Mouse (Mus musculus): ENCODE data around the gene Tmem223.

Tmem223 gene

GRCm38 (mm10) chr19:8803204-8803780 lies 32.5 kb downstream of the Tmem223 start:
- no peak for DNase-seq (ENCODE audit: low spot score)

DNA sequence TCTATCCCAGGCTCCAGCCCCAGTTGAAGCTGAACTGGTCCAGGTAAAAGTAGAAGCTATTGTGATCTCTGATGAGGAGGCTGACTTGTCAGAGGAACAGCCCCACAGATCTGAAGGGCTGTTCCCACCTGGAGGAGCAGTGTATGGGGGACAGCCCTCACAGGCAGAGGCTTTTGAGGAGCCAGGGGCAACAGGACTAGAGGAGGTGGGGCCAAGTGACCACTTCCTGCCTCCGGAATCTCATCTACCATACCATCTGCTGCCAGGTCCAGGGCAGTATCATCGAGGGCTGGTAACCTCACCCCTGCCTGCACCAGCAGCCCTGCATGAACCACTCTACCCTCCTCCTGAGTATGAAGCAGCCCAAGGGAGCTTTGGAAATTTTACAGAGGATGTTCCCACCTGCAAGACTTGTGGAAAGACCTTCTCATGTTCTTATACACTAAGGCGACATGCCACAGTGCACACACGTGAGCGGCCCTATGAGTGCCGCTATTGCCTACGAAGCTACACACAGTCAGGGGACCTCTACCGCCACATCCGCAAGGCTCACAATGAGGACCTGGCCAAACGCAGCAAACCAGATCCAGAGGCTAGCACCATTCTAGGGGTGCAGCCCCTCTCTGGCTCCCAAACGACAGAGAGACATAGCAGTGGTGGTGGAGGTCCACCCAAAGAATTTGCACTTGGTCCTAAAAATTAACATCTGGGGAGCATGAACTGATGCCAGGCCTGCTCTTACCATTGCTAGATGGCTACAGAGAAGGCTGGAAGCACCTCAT lies 33.3 kb downstream of the Tmem223 start:
- DNase-seq (ENCODE audit: low spot score), result no peak

- no peak for DNase-seq (ENCODE audit: low spot score)
Measured at GRCm38 (mm10) chr19:8806810-8807209, 36.0 kb downstream of the Tmem223 start.

DNA sequence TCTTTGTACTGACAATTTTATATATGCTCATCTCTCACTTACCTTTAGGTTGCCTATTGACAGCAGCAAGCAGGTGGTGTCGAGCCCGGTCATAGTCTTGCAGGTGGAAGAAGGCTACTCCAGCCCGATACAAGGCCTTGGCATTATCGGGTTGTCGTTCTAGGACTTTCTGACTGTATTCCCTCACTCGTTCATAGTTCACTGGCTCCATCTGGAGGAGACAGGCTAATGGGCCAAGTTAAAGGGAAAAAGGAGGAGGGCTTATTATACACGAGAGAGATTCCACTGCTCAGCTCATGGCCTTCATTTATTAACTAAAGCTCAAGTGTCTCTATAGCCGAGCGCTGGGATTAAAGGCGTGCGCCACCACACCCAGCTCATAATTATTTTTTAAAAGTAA lies 45.0 kb downstream of the Tmem223 start:
- DNase-seq (ENCODE audit: low spot score), result no peak

- no peak for DNase-seq (ENCODE audit: low spot score)
Measured at GRCm38 (mm10) chr19:8817001-8817400, 46.2 kb downstream of the Tmem223 start.

DNA sequence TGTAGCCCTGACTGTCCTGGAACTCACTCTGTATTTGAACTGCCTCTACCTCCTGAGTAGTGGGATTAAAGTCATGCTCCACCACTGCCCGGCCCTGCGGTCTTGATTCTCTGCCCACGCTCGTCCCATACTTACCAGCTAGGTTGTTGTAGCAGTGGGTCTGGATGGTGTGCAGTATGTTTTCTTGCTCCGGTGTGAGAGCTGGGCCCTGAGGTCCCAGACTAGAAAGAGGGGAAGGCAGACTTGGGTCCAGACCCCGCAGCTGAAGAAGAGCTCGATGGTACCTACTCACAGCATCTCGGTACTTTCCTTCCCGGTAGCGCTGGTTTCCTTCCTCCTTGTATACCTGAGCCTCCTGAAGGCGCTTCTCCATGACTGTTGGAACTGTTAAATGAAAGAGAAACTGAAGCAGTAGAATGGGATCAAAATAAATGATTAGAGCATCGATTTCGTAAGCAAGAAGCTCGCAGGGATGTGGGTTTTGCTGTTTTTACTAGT lies 47.6 kb downstream of the Tmem223 start:
- no peak for DNase-seq (ENCODE audit: low spot score)

- DNase-seq (ENCODE audit: low spot score), result peak; percentile 81
Measured at GRCm38 (mm10) chr19:8818801-8819595, 48.2 kb downstream of the Tmem223 start, which contains the start of gene Ttc9c. TSS of gene Ttc9c (minus strand) at chr19:8819333.

DNA sequence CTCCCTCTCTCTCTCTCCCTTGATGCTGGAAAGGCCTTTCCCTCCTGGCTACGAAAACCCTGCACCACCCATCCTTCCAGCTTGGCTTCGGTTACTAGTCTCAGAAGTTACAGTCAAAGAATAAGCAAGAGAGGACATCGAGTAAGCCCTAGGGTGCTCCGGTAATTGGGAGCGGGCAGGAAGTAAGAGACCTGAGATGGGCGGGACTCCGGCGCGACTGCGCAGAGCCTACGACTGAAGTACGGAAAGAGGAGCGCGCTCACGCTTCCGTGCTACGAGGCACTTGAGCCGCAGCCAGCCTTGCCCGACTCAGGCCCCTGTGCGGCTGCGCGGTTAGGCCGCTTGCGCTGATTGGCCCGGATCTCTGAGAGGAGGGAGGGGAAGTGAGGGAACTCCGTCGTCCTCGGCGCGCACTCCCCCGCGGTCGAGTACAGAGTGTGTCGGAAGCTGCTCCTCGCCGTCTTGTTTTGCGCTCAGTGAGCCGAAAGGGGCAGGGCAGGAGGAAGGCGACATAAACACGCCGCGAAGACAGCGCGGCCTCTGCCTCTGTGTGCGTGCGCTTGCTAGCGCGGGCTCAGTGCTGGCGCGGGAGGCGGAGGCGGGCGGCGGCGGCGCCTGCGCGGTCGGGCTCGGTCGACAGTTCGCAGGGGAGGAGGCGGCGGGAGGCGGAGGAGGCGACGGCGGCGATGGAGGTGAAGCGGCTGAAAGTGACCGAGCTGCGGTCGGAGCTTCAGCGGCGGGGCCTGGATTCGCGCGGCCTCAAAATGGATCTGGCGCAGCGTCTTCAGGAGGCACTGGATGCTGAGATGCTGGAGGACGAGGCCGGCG lies 49.0 kb downstream of the Tmem223 start, which contains the start of gene Hnrnpul2:
Gene Hnrnpul2 (plus strand): TSS at position 415 of the 828 bp plus-strand sequence.
- peak; percentile 97 for DNase-seq (ENCODE audit: low spot score)

DNA sequence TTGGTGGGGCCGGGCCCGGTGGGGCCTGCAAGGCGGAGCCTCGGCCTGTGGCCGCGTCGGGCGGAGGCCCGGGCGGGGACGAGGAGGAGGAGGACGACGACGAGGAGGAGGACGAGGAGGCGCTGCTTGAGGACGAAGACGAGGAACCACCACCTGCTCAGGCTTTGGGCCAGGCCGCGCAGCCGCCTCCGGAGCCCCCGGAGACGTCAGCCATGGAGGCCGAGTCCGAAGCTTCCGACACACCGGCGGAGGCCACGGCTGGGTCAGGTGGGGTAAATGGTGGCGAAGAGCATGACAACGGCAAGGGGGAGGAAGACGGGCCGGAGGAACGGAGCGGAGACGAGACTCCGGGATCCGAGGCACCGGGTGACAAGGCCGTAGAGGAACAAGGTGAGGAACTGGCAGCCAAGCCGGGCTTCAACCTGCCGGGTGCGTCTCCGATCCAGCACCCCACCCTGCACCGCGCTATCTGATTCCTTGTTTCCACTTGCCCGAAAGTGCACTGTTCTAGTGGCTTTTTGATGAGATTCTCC lies 49.7 kb downstream of the Tmem223 start:
- DNase-seq (ENCODE audit: low spot score), result no peak

DNA sequence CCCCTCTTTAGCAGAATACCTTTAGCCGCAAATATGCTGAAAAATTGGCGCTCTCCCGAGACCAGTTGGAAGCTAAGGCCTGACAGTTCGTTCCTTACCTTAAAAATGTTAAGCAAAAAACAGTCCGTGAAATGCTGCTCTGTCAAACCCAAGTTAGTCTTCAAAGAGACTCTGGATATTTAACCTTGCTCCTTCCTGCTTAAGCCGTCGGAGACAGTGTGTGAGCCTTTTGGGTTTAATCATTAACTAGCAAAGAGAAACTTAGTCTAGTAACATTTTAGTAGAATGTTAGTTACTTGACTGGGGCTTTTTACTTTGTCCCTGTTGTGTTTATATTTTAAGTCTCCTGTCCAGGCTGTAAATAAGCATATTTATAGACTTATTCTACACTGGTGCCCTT lies 50.4 kb downstream of the Tmem223 start:
- DNase-seq (ENCODE audit: low spot score), result no peak
